19 mouse cellular contexts compared by ENCODE assay signal in genomic region chr7:112599650-112600049, GRCm38 (mm10).
DNase-seq lines count a peak whose midpoint lies in the region; ATAC-seq and TF ChIP-seq lines count a peak whose summit lies in the region.
"Had no signal": no experiment of that assay in that cellular context is flagged by ENCODE, and none has a peak within 500 bp of the region (broad histone marks: within the 10 kb centered on the region; RNA-seq: fewer than 3 reads in every experiment).

No protein-coding gene starts in this region.

- no peak overlapping the region for H3K4me3 ChIP-seq in gastrocnemius, adult 2 months
- no peak overlapping the region for H3K4me3 ChIP-seq in heart, embryonic 14.5 days (ENCODE audit: control insufficient read depth in 1 of 2, insufficient read depth in 1 of 2, low read depth in 1 of 2, low read length in 2 of 2)
- H3K4me3 ChIP-seq in lung, embryonic 14.5 days (ENCODE audit: low read depth, low read length), result no peak overlapping the region
- no peak overlapping the region for H3K4me3 ChIP-seq in lung, adult 2 months (replicated peaks; ENCODE audit: extremely low read depth, low read depth, low read length)
- H3K4me3 ChIP-seq in embryonic facial prominence, embryonic 10.5 days, result no peak overlapping the region
- no peak overlapping the region for H3K4me3 ChIP-seq in intestine, embryonic 16.5 days (ENCODE audit: low read length)
- H3K4me3 ChIP-seq: embryonic facial prominence, embryonic 12.5 days; forebrain, embryonic 12.5 days; hindbrain, embryonic 13.5 days; left cerebral cortex, adult 2 months; liver, embryonic 15.5 days had no signal

- H3K4me1 ChIP-seq in heart, embryonic 14.5 days (ENCODE audit: control insufficient read depth in 2 of 2, insufficient read depth in 2 of 2, low read length in 2 of 2), result peaks cover 15 to 21% of the 10 kb centered on the region in 2 experiments
- H3K4me1 ChIP-seq in lung, embryonic 14.5 days (ENCODE audit: insufficient read depth), result peaks cover 7% of the 10 kb centered on the region
- peaks cover 3% of the 10 kb centered on the region; the same call in 1 of the 2 replicates for H3K4me1 ChIP-seq in lung, adult 2 months (ENCODE audit: control insufficient read depth, insufficient read depth, low read length)
- H3K4me1 ChIP-seq in embryonic facial prominence, embryonic 10.5 days, result peaks cover 25% of the 10 kb centered on the region
- peaks cover 14% of the 10 kb centered on the region for H3K4me1 ChIP-seq in intestine, embryonic 16.5 days (ENCODE audit: control insufficient read depth, insufficient read depth, low read length)
- H3K4me1 ChIP-seq: liver, embryonic 15.5 days had no signal

- 8% methylated on average over 2 of the region's 2 CpGs for WGBS in heart, embryonic 14.5 days
- WGBS in lung, embryonic 14.5 days, result 13% methylated on average over 2 of the region's 2 CpGs
- whole genome bisulfite sequencing in lung, adult 2 months, result 35% methylated on average over 2 of the region's 2 CpGs
- 34% methylated on average over 2 of the region's 2 CpGs for WGBS in embryonic facial prominence, embryonic 10.5 days
- WGBS in intestine, embryonic 16.5 days, result 18% methylated on average over 2 of the region's 2 CpGs

- H3K4me2 ChIP-seq in heart, embryonic 14.5 days (ENCODE audit: low read length), result no peak overlapping the region
- H3K4me2 ChIP-seq in lung, embryonic 14.5 days, result no peak overlapping the region
- H3K4me2 ChIP-seq in intestine, embryonic 16.5 days (ENCODE audit: low read depth, low read length), result no peak overlapping the region
- H3K4me2 ChIP-seq: embryonic facial prominence, embryonic 12.5 days; forebrain, embryonic 12.5 days; hindbrain, embryonic 13.5 days; liver, embryonic 15.5 days had no signal

- intact Hi-C loops in gastrocnemius, adult 2 months (cut with DNase I), result no loop called here

- no peaks in the 10 kb centered on the region for H3K36me3 ChIP-seq in heart, embryonic 14.5 days (ENCODE audit: control insufficient read depth, insufficient read depth, low read length)
- H3K36me3 ChIP-seq in lung, embryonic 14.5 days (ENCODE audit: insufficient read depth), result no peaks in the 10 kb centered on the region
- H3K36me3 ChIP-seq in embryonic facial prominence, embryonic 10.5 days (replicated peaks), result no peaks in the 10 kb centered on the region
- H3K36me3 ChIP-seq in intestine, embryonic 16.5 days (ENCODE audit: control insufficient read depth, insufficient read depth, low read length), result no peaks in the 10 kb centered on the region
- H3K36me3 ChIP-seq: embryonic facial prominence, embryonic 12.5 days; forebrain, embryonic 12.5 days; hindbrain, embryonic 13.5 days; liver, embryonic 15.5 days had no signal

- no peaks in the 10 kb centered on the region for H3K9me3 ChIP-seq in heart, embryonic 14.5 days (ENCODE audit: control insufficient read depth, low read length)
- H3K9me3 ChIP-seq in lung, embryonic 14.5 days (ENCODE audit: low read depth, low read length), result no peaks in the 10 kb centered on the region
- no peaks in the 10 kb centered on the region for H3K9me3 ChIP-seq in embryonic facial prominence, embryonic 10.5 days
- no peaks in the 10 kb centered on the region for H3K9me3 ChIP-seq in intestine, embryonic 16.5 days (ENCODE audit: control insufficient read depth, low read length)
- H3K9me3 ChIP-seq: embryonic facial prominence, embryonic 12.5 days; forebrain, embryonic 12.5 days; hindbrain, embryonic 13.5 days; liver, embryonic 15.5 days had no signal

- TF ChIP-seq CTCF in gastrocnemius, adult 2 months (IDR thresholded peaks at IDR 0.05), result no peak
- no peak for TF ChIP-seq CTCF in lung, embryonic 14.5 days (IDR thresholded peaks at IDR 0.05; ENCODE audit: low read depth)
- TF ChIP-seq CTCF in lung, adult 2 months (IDR thresholded peaks at IDR 0.05; ENCODE audit: insufficient read depth, low read length), result no peak

- peak overlapping the region; percentile 17; the same call in 1 of the 2 replicates for H3K27ac ChIP-seq in gastrocnemius, adult 2 months
- peak overlapping the region in 1 of 2 experiments; percentile 70; a peak in 3 of 4 replicates for H3K27ac ChIP-seq in heart, embryonic 14.5 days (replicated peaks in 1 of 2; ENCODE audit: control insufficient read depth in 1 of 2, insufficient read depth in 1 of 2, low read depth in 2 of 2, low read length in 2 of 2)
- peak overlapping the region; percentile 65; the same call in 1 of the 2 replicates for H3K27ac ChIP-seq in lung, embryonic 14.5 days (ENCODE audit: low read depth)
- H3K27ac ChIP-seq in embryonic facial prominence, embryonic 10.5 days (replicated peaks), result 0 out of 2 replicates have a peak overlapping the region, but pooled peaks have one; percentile 1
- H3K27ac ChIP-seq in intestine, embryonic 16.5 days (ENCODE audit: low read length), result no peak overlapping the region
- H3K27ac ChIP-seq: embryonic facial prominence, embryonic 12.5 days; forebrain, embryonic 12.5 days; hindbrain, embryonic 13.5 days; left cerebral cortex, adult 2 months; liver, embryonic 15.5 days had no signal

- no peak for ATAC-seq in heart, embryonic 14.5 days (ENCODE audit: insufficient number of reproducible peaks, insufficient read depth, low FRiP score, low read depth)
- ATAC-seq in lung, embryonic 14.5 days (ENCODE audit: insufficient read depth), result 0 out of 2 replicates have a peak, but pooled peaks have one; percentile 26
- ATAC-seq in intestine, embryonic 16.5 days, result no peak
- ATAC-seq: CD4-positive, CD25-positive, alpha-beta regulatory T cell, adult 4 months had no signal

- no peak for TF ChIP-seq POLR2A in lung, adult 2 months (IDR thresholded peaks at IDR 0.05; ENCODE audit: borderline replicate concordance, extremely low read depth, low read depth, low read length)

- H3K9ac ChIP-seq in heart, embryonic 14.5 days (ENCODE audit: low read length), result peak overlapping the region; percentile 44; the same call in 1 of the 2 replicates
- H3K9ac ChIP-seq in lung, embryonic 14.5 days, result no peak overlapping the region
- no peak overlapping the region for H3K9ac ChIP-seq in intestine, embryonic 16.5 days (ENCODE audit: low read depth, low read length)
- H3K9ac ChIP-seq: embryonic facial prominence, embryonic 12.5 days; forebrain, embryonic 12.5 days; hindbrain, embryonic 13.5 days; liver, embryonic 15.5 days had no signal

- H3K27me3 ChIP-seq in heart, embryonic 14.5 days (ENCODE audit: control insufficient read depth, insufficient read depth, low read length), result no peaks in the 10 kb centered on the region
- H3K27me3 ChIP-seq in lung, embryonic 14.5 days (ENCODE audit: insufficient read depth, low read length), result no peaks in the 10 kb centered on the region
- 0 out of 2 replicates have a peak, but pooled peaks cover 3% of the 10 kb centered on the region for H3K27me3 ChIP-seq in embryonic facial prominence, embryonic 10.5 days (replicated peaks; ENCODE audit: low read depth, poor library complexity, severe bottlenecking)
- no peaks in the 10 kb centered on the region for H3K27me3 ChIP-seq in intestine, embryonic 16.5 days (replicated peaks; ENCODE audit: control insufficient read depth, insufficient read depth, low read length)
- H3K27me3 ChIP-seq: embryonic facial prominence, embryonic 12.5 days; forebrain, embryonic 12.5 days; hindbrain, embryonic 13.5 days; liver, embryonic 15.5 days had no signal

- DNase-seq in gastrocnemius, adult 2 months, result no peak
- DNase-seq in gastrocnemius, postnatal 25 days, result no peak
- DNase-seq in heart, adult 8-10 months (ENCODE audit: low spot score), result no peak
- peak; percentile 33 for DNase-seq in lung, embryonic 14.5 days
- DNase-seq in lung, adult 2 months, result no peak
- no peak for DNase-seq in embryonic facial prominence, embryonic 10.5 days (ENCODE audit: low spot score)
- DNase-seq: cerebellum, adult 11-12 months; cerebellum, postnatal 14 days; liver; midbrain, embryonic 14.5 days; right cerebral cortex, postnatal 14 days had no signal
